Mouse (Mus musculus) hindbrain, embryonic 15.5 days (tissue): ENCODE measurements at regions not wholly inside any gene's neighbourhood (a gene's known extent, or its start where the extent isn't known, plus 50 kb on each side); places are given as distances from the start of the nearest gene placed in this dataset.

Experiments used
- ATAC-seq: fragments of 200-750 bp; cut with Nextera tagmentation; 2 replicates; pipeline ENCODE4 v1.8.0; 2017; ENCODE audit warnings: low read depth, moderate number of reproducible peaks, moderate TSS enrichment; ENCODE audit not compliant: low FRiP score
- H3K27ac ChIP-seq: fragments of 300-500 bp; sonication (generic); replicated peaks from 2 replicates; pipeline ENCODE4 v1.5.1; 2015; ENCODE audit warnings: mild to moderate bottlenecking, inconsistent platforms
- H3K27me3 ChIP-seq: fragments of 300-500 bp; sonication (generic); 2 replicates; pipeline ENCODE4 v1.6.1; 2015; ENCODE audit warnings: control low read depth, inconsistent platforms
- H3K36me3 ChIP-seq: fragments of 300-500 bp; sonication (generic); 2 replicates; pipeline ENCODE4 v1.6.1; 2015; ENCODE audit warnings: control low read depth, inconsistent platforms
- H3K4me1 ChIP-seq: fragments of 300-500 bp; sonication (generic); replicated peaks from 2 replicates; pipeline ENCODE4 v1.6.1; 2015; ENCODE audit warnings: control low read depth, inconsistent platforms
- H3K4me2 ChIP-seq: fragments of 300-500 bp; sonication (generic); 2 replicates; pipeline ENCODE4 v1.6.1; 2015; ENCODE audit warnings: moderate library complexity, mild to moderate bottlenecking, inconsistent platforms
- H3K4me3 ChIP-seq: fragments of 300-500 bp; sonication (generic); 2 replicates; pipeline ENCODE4 v1.5.1; 2015; ENCODE audit warnings: mild to moderate bottlenecking, inconsistent platforms
- H3K9ac ChIP-seq: fragments of 300-500 bp; sonication (generic); 2 replicates; pipeline ENCODE4 v1.6.1; 2015; ENCODE audit warnings: inconsistent platforms
- H3K9me3 ChIP-seq: fragments of 300-500 bp; sonication (generic); 2 replicates; pipeline ENCODE4 v1.6.1; 2016; ENCODE audit warnings: control low read depth, inconsistent platforms
- WGBS: fragments of 180-500 bp; shearing (Covaris S2); methylation state at CpG from one replicate; pipeline ENCODE4 v1.1.7; 2015; 5-methylcytosine and 5-hydroxymethylcytosine counted together

DNA sequence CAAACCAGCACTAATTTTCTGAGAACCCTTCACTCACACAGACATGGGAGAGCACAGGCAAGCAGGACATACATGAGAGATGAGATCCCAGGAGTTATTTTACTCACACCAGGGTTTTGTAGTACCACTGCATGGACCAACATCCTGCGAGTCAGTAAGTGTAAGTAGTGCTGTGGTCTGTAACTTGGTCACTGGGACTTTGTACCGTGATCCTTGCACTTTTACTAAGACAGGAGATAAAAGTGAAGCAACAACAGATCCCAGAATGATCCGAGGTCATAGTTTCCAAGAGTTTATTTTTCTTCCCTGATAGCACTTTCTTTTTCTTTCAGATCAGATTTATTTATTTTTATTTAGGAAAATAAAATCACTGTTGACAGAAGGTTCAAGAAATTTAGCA, 54.1 kb upstream of the Mtap start:
- ATAC-seq, result no peak
- H3K27me3 ChIP-seq, result no peaks in the 10 kb centered on the region
- no peak overlapping the region for H3K4me3 ChIP-seq
- no peak overlapping the region for H3K4me2 ChIP-seq
- no peaks in the 10 kb centered on the region for H3K36me3 ChIP-seq
- 80% methylated on average over 3 of the region's 3 CpGs for WGBS
- H3K4me1 ChIP-seq, result no peaks in the 10 kb centered on the region
- H3K27ac ChIP-seq, result no peak overlapping the region
- no peaks in the 10 kb centered on the region for H3K9me3 ChIP-seq
- no peak overlapping the region for H3K9ac ChIP-seq

DNA sequence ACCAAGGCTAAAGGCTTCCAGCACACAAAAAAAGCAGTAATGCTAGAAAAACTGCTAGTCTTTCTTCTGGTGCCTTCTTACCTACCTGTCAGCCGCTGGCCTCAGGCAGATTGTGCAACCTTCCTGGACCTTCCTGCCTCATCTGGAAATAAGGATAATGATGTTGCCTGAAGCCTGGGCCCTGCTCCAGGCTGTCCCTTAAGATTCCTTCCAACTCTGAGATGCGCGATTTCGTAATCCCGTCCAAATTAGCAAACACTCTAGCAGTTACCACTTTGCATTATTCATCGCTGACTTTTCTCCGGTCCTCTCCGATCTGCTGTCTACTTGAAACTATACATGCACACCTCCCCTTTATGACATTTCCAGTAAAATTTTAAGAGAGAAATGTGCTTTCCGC, 58.4 kb upstream of the Mtap start:
- no peaks in the 10 kb centered on the region for H3K4me1 ChIP-seq
- H3K27ac ChIP-seq, result no peak overlapping the region
- no peak for ATAC-seq
- 91% methylated on average over 9 of the region's 9 CpGs for WGBS
- no peaks in the 10 kb centered on the region for H3K9me3 ChIP-seq
- H3K4me2 ChIP-seq, result no peak overlapping the region
- no peaks in the 10 kb centered on the region for H3K27me3 ChIP-seq
- H3K9ac ChIP-seq, result no peak overlapping the region
- no peak overlapping the region for H3K4me3 ChIP-seq
- H3K36me3 ChIP-seq, result no peaks in the 10 kb centered on the region

DNA sequence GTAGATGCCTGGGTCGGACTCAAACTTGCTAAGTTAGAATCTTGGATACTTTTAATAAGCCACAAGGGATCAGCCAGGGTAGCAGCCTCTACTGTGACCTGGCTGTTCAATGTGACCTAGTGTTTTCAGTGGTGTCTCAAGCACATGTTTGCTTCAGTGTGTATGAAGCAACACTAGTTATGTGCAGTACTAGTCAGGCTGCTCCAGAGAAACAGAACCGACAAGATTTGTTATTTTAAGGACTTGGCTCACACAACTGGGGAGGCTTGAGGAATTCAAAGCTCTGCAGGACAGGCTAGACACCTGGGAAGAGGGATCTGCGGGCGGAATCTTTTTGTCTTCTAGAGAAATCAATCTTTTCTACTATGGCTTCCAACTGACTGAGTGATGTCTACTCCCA, 62.2 kb upstream of the Mtap start:
- no peak overlapping the region for H3K27ac ChIP-seq
- no peaks in the 10 kb centered on the region for H3K4me1 ChIP-seq
- H3K4me2 ChIP-seq, result no peak overlapping the region
- ATAC-seq, result no peak
- H3K9ac ChIP-seq, result no peak overlapping the region
- WGBS, result 61% methylated on average over 4 of the region's 4 CpGs
- H3K36me3 ChIP-seq, result no peaks in the 10 kb centered on the region
- H3K9me3 ChIP-seq, result no peaks in the 10 kb centered on the region
- no peaks in the 10 kb centered on the region for H3K27me3 ChIP-seq
- H3K4me3 ChIP-seq, result no peak overlapping the region

DNA sequence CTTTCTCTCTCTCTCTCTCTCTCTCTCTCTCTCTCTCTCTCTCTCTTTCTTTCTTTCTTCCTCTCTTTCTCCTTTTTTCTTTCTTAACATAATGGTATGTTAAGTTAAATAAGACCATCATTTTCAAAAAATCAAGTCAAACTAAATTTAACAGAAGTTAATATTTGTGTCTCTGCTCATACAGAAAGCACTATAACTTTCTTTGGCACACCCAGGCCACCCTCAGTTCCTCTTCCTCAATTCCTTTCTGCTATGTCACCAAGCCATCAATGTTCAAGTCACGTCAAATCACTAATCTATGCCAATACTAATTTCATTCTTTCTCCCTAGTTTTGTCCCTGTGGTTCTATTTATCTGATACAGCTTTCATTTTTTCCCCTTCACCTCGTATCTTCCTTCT, 66.5 kb upstream of the Mtap start:
- no peak overlapping the region for H3K27ac ChIP-seq
- H3K27me3 ChIP-seq, result no peaks in the 10 kb centered on the region
- H3K9me3 ChIP-seq, result no peaks in the 10 kb centered on the region
- H3K4me1 ChIP-seq, result no peaks in the 10 kb centered on the region
- H3K4me3 ChIP-seq, result no peak overlapping the region
- 86% methylated on average over 2 of the region's 2 CpGs for WGBS
- no peak overlapping the region for H3K9ac ChIP-seq
- no peaks in the 10 kb centered on the region for H3K36me3 ChIP-seq
- no peak for ATAC-seq
- H3K4me2 ChIP-seq, result no peak overlapping the region

DNA sequence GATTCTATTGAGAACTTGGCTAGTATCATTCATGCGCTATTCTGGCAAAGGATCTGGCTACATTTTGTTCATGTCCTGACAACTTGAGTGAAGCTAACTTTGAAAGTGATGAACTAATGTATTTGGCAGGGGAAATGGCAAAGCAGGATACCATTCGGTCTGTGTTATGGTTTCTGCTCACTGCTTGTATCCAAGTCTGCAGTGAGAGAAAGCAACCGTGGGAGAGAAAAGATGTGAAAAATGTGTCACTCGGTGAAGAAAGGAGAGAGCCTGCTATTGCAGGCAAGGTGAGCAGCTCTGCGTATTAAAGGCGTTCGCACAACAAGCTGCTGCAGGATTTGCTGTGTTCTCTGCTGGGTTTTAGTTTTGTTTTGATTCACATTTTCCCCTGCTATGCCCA, 72.5 kb upstream of the Mtap start:
- Histone ChIP-seq H3K36me3 (no peaks in the 10 kb centered on the region), H3K4me2 (no peak overlapping the region), H3K4me3 (no peak overlapping the region), H3K27me3 (no peaks in the 10 kb centered on the region), H3K9me3 (no peaks in the 10 kb centered on the region), H3K4me1 (no peaks in the 10 kb centered on the region), H3K27ac (no peak overlapping the region), H3K9ac (no peak overlapping the region)
- 84% methylated on average over 7 of the region's 7 CpGs for WGBS
- no peak for ATAC-seq

DNA sequence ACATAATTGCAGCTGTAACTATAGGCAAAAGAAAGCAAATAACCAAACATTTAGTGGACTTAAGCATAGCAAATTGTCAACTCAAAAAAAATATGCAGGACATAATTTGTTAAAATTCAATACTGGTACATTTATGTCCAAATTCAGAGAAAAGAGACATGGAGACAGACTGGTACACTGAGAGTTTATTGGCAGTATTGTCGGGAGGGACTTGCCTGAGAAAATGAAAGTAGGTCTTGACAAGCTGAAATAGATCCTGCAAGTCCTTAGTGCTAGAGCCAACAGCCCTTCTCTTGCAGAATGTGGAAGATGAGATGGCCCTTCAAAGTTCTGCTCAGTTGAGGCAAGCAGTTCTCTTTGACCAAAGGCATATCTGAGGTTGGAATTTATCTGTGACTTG, 74.5 kb upstream of the Mtap start:
- no peak overlapping the region for H3K27ac ChIP-seq
- WGBS, result 89% methylated on average over 1 of the region's 1 CpGs

DNA sequence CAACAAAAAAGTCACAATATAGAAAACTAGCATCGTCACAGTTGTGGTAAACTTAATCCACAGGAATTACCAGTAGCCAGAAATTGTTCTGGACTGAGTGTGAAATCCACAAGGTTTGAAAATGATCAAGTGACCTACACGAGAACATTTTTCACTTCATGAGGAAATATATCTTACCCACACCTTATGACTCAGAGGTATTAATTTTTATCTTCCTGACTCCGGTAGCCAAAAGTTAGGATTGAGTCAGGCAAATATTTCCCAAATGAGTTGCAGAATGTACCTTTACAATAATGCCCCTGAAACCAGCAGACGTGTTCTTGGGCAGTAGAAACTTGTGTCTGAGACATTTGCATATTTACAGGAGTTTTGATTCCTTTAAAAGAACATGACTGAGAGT, 75.3 kb upstream of the Mtap start:
- Histone ChIP-seq H3K9me3 (no peaks in the 10 kb centered on the region), H3K4me3 (no peak overlapping the region), H3K4me1 (no peaks in the 10 kb centered on the region), H3K27me3 (no peaks in the 10 kb centered on the region), H3K36me3 (no peaks in the 10 kb centered on the region), H3K27ac (no peak overlapping the region), H3K9ac (no peak overlapping the region), H3K4me2 (no peak overlapping the region)
- ATAC-seq, result no peak
- 94% methylated on average over 4 of the region's 4 CpGs for WGBS

More for the DNA sequence above, 74.5 kb upstream of the Mtap start:
- ATAC-seq, result no peak
- Histone ChIP-seq H3K4me3 (no peak overlapping the region), H3K4me1 (no peaks in the 10 kb centered on the region), H3K36me3 (no peaks in the 10 kb centered on the region), H3K9me3 (no peaks in the 10 kb centered on the region), H3K4me2 (no peak overlapping the region), H3K9ac (no peak overlapping the region), H3K27me3 (no peaks in the 10 kb centered on the region)

DNA sequence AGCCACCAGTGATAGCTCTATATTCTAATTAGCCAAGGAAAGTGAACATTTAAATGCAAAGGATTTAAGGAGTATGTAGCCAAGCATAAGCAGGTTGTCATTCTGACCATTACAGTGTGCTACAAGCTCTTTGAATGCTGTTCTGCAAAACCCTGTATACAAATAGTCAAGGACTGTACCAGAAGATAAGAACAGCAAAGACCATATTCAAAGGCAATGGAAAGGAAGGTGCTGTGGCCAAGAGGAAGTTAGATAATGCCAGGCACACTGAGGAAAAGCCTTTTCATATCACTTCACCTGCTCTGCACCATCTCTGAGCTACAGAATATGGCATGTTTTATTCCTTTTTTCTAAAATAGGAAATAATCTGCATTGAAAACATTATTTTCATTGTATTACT, 79.3 kb upstream of the Mtap start:
- Histone ChIP-seq H3K9ac (no peak overlapping the region), H3K4me1 (no peaks in the 10 kb centered on the region), H3K9me3 (no peaks in the 10 kb centered on the region), H3K4me2 (no peak overlapping the region), H3K4me3 (no peak overlapping the region), H3K36me3 (no peaks in the 10 kb centered on the region), H3K27ac (no peak overlapping the region), H3K27me3 (no peaks in the 10 kb centered on the region)
- no peak for ATAC-seq

DNA sequence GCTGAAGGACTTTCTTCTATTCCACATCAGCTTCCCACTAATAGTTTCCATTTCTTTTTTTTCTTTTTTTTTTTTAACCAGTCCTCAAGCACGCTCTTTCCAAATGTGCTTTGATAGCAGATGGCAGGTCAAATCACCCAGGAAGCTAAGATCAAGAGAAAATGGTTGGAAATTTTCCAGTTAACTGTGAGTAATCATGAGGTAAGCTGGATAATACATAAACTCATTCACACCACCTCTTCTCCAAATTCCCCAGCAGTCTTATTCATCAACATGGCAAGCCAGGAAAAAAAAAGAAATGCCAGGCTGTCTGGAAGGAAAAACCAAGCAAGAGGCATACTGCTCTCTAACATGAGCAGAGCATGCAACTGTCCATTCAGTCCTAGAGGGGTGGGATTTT, 79.8 kb upstream of the Mtap start:
- Histone ChIP-seq H3K27me3 (no peaks in the 10 kb centered on the region), H3K4me1 (no peaks in the 10 kb centered on the region), H3K4me3 (no peak overlapping the region), H3K4me2 (no peak overlapping the region), H3K9ac (no peak overlapping the region), H3K36me3 (no peaks in the 10 kb centered on the region), H3K9me3 (no peaks in the 10 kb centered on the region), H3K27ac (no peak overlapping the region)
- WGBS, result 75% methylated on average over 1 of the region's 1 CpGs
- ATAC-seq, result no peak

DNA sequence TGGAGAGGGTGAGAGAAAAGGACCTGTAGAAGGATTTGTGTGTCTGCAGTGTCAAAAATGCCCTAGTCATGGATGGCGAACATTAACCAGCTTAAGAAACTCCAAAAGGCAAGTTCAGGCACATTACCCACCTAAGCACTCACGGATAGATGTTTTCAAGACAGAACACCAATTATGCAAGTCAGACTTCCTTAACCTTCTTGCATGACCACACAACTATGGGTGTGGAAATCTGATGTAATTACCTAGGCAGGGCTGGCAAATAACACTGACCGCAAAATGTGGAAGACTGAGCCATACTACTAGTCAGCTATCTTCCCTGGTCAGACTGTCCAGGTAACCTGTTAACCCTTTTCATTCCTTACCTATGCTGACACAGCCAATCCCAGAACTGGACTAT, 81.0 kb upstream of the Mtap start:
- Histone ChIP-seq H3K4me1 (no peaks in the 10 kb centered on the region), H3K27me3 (no peaks in the 10 kb centered on the region), H3K9me3 (no peaks in the 10 kb centered on the region), H3K27ac (no peak overlapping the region), H3K36me3 (no peaks in the 10 kb centered on the region), H3K4me2 (no peak overlapping the region), H3K9ac (no peak overlapping the region), H3K4me3 (no peak overlapping the region)
- 94% methylated on average over 3 of the region's 3 CpGs for WGBS
- ATAC-seq, result no peak

DNA sequence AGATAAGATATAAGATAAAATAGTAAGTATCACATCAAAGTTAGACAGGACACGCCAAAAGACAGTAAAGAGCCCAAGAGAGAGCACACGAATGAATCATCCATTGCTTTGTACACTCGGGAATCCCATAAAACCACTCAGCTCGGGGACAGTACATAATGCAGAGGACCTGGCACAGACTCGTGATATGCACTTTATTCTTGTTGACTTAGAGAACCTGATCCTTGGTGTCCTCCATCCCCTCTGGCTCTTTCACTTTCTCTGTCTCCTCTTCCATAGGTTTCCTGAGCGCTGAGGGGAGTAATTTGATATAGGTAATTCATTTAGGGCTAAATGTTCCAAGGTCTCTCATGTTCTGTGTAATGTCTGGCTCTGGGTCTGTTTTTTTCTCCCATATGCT, 83.3 kb upstream of the Mtap start:
- Histone ChIP-seq H3K9ac (no peak overlapping the region), H3K4me3 (no peak overlapping the region), H3K9me3 (no peaks in the 10 kb centered on the region), H3K27ac (no peak overlapping the region), H3K4me1 (no peaks in the 10 kb centered on the region), H3K27me3 (no peaks in the 10 kb centered on the region), H3K36me3 (no peaks in the 10 kb centered on the region), H3K4me2 (no peak overlapping the region)
- no peak for ATAC-seq
- 75% methylated on average over 6 of the region's 6 CpGs for WGBS

DNA sequence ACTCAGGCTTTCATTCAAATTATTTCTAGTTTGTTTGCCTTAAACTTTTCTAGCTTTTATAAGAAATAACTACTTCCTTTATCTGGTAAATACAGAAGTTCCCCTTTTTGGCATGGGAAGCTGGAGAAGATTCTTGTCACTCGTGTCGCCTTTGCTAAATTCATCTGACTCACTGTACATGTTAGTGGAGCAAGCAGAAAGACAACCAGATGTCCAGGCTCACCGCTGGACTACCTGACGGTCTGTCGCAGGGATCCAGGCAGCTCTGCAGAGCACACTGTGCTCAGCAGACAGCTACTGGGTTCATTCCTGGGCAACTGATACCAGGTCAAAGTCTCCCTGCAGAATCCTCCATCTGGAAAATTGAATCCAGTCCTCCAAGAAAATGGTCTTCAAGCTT, 85.0 kb upstream of the Mtap start:
- no peak overlapping the region for H3K4me3 ChIP-seq
- no peaks in the 10 kb centered on the region for H3K36me3 ChIP-seq
- H3K27me3 ChIP-seq, result no peaks in the 10 kb centered on the region
- 82% methylated on average over 5 of the region's 5 CpGs for WGBS
- no peak overlapping the region for H3K9ac ChIP-seq
- H3K4me1 ChIP-seq, result no peaks in the 10 kb centered on the region
- no peak overlapping the region for H3K27ac ChIP-seq
- no peak for ATAC-seq
- no peaks in the 10 kb centered on the region for H3K9me3 ChIP-seq
- H3K4me2 ChIP-seq, result no peak overlapping the region

DNA sequence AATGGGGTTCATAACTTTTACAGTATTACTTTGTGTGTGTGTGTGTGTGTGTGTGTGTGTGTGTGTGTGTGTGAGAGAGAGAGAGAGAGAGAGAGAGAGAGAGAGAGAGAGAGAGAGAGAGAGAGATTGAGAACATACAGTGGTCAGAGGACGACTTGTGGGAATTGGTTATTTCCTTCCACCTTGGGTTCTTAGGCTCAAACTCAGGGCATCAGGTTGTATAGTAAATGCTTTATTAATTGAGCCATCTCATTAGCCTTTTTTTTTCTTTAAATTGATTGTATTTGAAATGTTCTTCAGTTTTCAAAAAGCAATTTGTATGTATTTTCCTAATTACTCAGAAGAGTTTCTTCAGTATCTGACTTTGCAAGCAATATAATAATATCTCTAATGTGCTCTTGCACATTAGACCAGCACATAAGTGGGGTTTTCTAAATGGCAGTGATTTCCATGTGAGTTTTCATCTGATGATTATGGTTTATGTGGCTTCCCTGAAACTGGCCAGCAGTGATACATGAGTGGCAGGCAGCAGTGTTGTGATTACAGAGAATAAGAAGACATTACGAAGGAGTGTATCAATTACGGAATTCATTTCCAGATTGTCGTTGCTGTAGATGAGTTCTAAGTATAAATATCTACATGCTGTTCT, 86.2 kb upstream of the Mtap start:
- WGBS, result 87% methylated on average over 4 of the region's 4 CpGs
- ATAC-seq, result no peak
- H3K36me3 ChIP-seq, result no peaks in the 10 kb centered on the region

More for the DNA sequence above, 86.2 kb upstream of the Mtap start:
- no peaks in the 10 kb centered on the region for H3K27me3 ChIP-seq
- no peaks in the 10 kb centered on the region for H3K9me3 ChIP-seq
- no peak overlapping the region for H3K9ac ChIP-seq
- no peaks in the 10 kb centered on the region for H3K4me1 ChIP-seq
- H3K27ac ChIP-seq, result no peak overlapping the region
- no peak overlapping the region for H3K4me3 ChIP-seq
- no peak overlapping the region for H3K4me2 ChIP-seq
